Mouse (Mus musculus) neural tube, embryonic 13.5 days (tissue): ENCODE results near the gene Tmem8. TPM values are rescaled to one million over a fixed set of nuclear protein-coding genes. Genes with fewer than 3 reads are reported as not detected.
A peak's percentile ranks its signal among the peaks of the same experiment; 100 is the strongest.
"Not testable (repeated sequence)": the region's sequence is repeated elsewhere in the genome, so short reads cannot be mapped to it uniquely, and the experiment has no call there.

Experiments
- ATAC-seq: fragments of 200-750 bp; cut with Nextera tagmentation; 2 replicates; pipeline ENCODE4 v1.8.0; 2017; ENCODE audit warnings: low read depth, mild to moderate bottlenecking, moderate TSS enrichment, moderate library complexity
- H3K27ac ChIP-seq: fragments of 300-500 bp; sonication (generic); replicated peaks from 2 replicates; pipeline ENCODE4 v1.5.1; 2015; ENCODE audit warnings: moderate library complexity, mild to moderate bottlenecking, inconsistent platforms
- H3K27me3 ChIP-seq: fragments of 300-500 bp; sonication (generic); 2 replicates; pipeline ENCODE4 v1.6.1; 2015; ENCODE audit warnings: mild to moderate bottlenecking, inconsistent platforms
- H3K36me3 ChIP-seq: fragments of 300-500 bp; sonication (generic); 2 replicates; pipeline ENCODE4 v1.6.1; 2015; ENCODE audit warnings: mild to moderate bottlenecking, inconsistent platforms
- H3K4me1 ChIP-seq: fragments of 300-500 bp; sonication (generic); replicated peaks from 2 replicates; pipeline ENCODE4 v1.6.1; 2015; ENCODE audit warnings: inconsistent platforms
- H3K4me2 ChIP-seq: fragments of 300-500 bp; sonication (generic); 2 replicates; pipeline ENCODE4 v1.6.1; 2015; ENCODE audit warnings: inconsistent platforms, mild to moderate bottlenecking, moderate library complexity
- H3K4me3 ChIP-seq: fragments of 300-500 bp; sonication (generic); 2 replicates; pipeline ENCODE4 v1.5.1; 2015; ENCODE audit warnings: mild to moderate bottlenecking, inconsistent platforms
- H3K9ac ChIP-seq: fragments of 300-500 bp; sonication (generic); 2 replicates; pipeline ENCODE4 v1.6.1; 2015; ENCODE audit warnings: moderate library complexity, mild to moderate bottlenecking, inconsistent platforms
- H3K9me3 ChIP-seq: fragments of 300-500 bp; sonication (generic); 2 replicates; pipeline ENCODE4 v1.6.1; 2016; ENCODE audit warnings: inconsistent platforms
- WGBS: fragments of 180-500 bp; shearing (Covaris S2); methylation state at CpG from one replicate; pipeline ENCODE4 v1.1.7; 2015; 5-methylcytosine and 5-hydroxymethylcytosine counted together
- polyA plus RNA-seq: library from polyadenylated mRNA; unstranded; fragments of >200 nt; fragmentation: Nextera tagmentation; extraction: Ambion mirVana; gene quantifications from 2 replicates; pipeline ENCODE4 v1.2.1, GENCODE M21; 2015

Tmem8 gene
- polyA plus RNA-seq, 1 experiment from 2014 or later = 3.3 TPM

GRCm38 (mm10) chr17:26114061-26114460, 962 bp downstream of the Tmem8 start:
- peaks cover 86% of the 10 kb centered on the region for H3K27me3 ChIP-seq
- no peak overlapping the region for H3K27ac ChIP-seq
- H3K4me1 ChIP-seq = peaks cover 21% of the 10 kb centered on the region
- H3K9ac ChIP-seq = peak overlapping the region; percentile 80
- ATAC-seq = 0 out of 2 replicates have a peak, but pooled peaks have one; percentile 1
- 6% methylated on average over 8 of the region's 8 CpGs for WGBS
- no peaks in the 10 kb centered on the region for H3K9me3 ChIP-seq
- H3K4me2 ChIP-seq = peak overlapping the region; percentile 89
- H3K36me3 ChIP-seq = no peaks in the 10 kb centered on the region
- H3K4me3 ChIP-seq = peak overlapping the region; percentile 72

- not testable (repeated sequence) for H3K4me2 ChIP-seq, H3K9ac ChIP-seq, ATAC-seq, H3K27ac ChIP-seq, H3K4me3 ChIP-seq, H3K9me3 ChIP-seq, H3K36me3 ChIP-seq
- peaks cover 21% of the 10 kb centered on the region for H3K4me1 ChIP-seq
- 73% methylated on average over 7 of the region's 7 CpGs for WGBS
- H3K27me3 ChIP-seq = peaks cover 90% of the 10 kb centered on the region
Observed at GRCm38 (mm10) chr17:26114461-26114860, 1.4 kb downstream of the Tmem8 start.

GRCm38 (mm10) chr17:26115205-26115898, 2.3 kb downstream of the Tmem8 start:
- ATAC-seq = no peak
- H3K27ac ChIP-seq = no peak overlapping the region
- H3K4me2 ChIP-seq = no peak overlapping the region
- WGBS = 80% methylated on average over 7 of the region's 7 CpGs
- no peak overlapping the region for H3K4me3 ChIP-seq
- no peaks in the 10 kb centered on the region for H3K36me3 ChIP-seq
- peaks cover 21% of the 10 kb centered on the region for H3K4me1 ChIP-seq
- no peak overlapping the region for H3K9ac ChIP-seq
- H3K27me3 ChIP-seq = peaks cover 90% of the 10 kb centered on the region
- no peaks in the 10 kb centered on the region for H3K9me3 ChIP-seq

GRCm38 (mm10) chr17:26115956-26116487, 2.9 kb downstream of the Tmem8 start:
- Histone ChIP-seq H3K27ac (no peak overlapping the region), H3K4me3 (no peak overlapping the region), H3K36me3 (no peaks in the 10 kb centered on the region), H3K27me3 (peaks cover 83% of the 10 kb centered on the region), H3K9me3 (no peaks in the 10 kb centered on the region), H3K4me1 (peaks cover 16% of the 10 kb centered on the region), H3K9ac (no peak overlapping the region), H3K4me2 (no peak overlapping the region)
- no peak for ATAC-seq
- 55% methylated on average over 2 of the region's 3 CpGs for WGBS

DNA sequence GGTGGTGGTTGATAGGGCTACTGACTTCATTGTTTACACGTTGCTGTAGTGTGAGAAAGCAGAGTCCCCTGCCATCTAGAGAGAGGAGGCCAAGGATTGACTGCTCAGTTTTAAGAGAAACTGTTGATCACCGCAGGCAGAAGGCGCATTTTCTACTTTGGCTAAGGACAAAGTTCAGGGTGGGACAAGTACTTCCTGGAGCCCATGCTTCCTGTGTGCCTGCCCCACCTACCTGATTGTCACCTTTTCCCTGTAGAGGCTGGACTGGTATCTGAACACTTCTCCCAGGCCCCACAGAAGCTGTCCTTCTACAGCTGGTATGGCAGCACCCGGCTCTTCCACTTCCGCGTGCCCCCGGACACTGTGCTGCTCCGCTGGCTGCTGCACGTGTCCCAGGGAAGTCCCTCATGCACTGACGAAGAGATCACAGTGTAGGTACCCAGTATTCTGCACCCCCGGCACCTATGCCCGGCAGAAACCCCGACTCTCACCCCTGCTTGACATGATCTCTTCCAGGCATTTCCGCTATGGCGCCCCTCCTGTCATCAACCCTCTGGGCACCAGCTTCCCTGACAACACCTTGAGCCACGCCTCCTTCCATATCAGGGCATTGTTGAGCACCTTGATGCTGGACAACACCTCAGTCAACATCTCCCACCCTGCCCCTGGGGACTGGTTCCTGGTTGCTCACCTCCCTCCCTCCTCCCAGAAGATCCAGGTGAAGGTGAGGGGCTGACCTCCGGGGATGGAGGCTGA, 3.6 kb downstream of the Tmem8 start:
- no peak for ATAC-seq
- peaks cover 13% of the 10 kb centered on the region for H3K4me1 ChIP-seq
- 90% methylated on average over 17 of the region's 17 CpGs for WGBS

GRCm38 (mm10) chr17:26119766-26120710, 6.9 kb downstream of the Tmem8 start:
- H3K27me3 ChIP-seq = peaks cover 47% of the 10 kb centered on the region
- no peak overlapping the region for H3K27ac ChIP-seq
- peaks cover under 1% of the 10 kb centered on the region; the same call in 1 of the 2 replicates for H3K36me3 ChIP-seq
- no peak; the same call in 1 of the 2 replicates for ATAC-seq
- peaks cover 17% of the 10 kb centered on the region for H3K4me1 ChIP-seq
- no peak overlapping the region for H3K4me3 ChIP-seq
- no peaks in the 10 kb centered on the region for H3K9me3 ChIP-seq
- 47% methylated on average over 33 of the region's 33 CpGs for WGBS
- no peak overlapping the region for H3K9ac ChIP-seq
- H3K4me2 ChIP-seq = no peak overlapping the region

More for the DNA sequence above, 3.6 kb downstream of the Tmem8 start:
- Histone ChIP-seq H3K27me3 (peaks cover 77% of the 10 kb centered on the region), H3K9me3 (no peaks in the 10 kb centered on the region), H3K36me3 (no peaks in the 10 kb centered on the region), H3K4me2 (no peak overlapping the region), H3K9ac (no peak overlapping the region), H3K27ac (no peak overlapping the region), H3K4me3 (no peak overlapping the region)

- WGBS = 58% methylated on average over 5 of the region's 5 CpGs
- Histone ChIP-seq H3K9me3 (no peaks in the 10 kb centered on the region), H3K9ac (peak overlapping the region; percentile 13; the same call in 1 of the 2 replicates), H3K4me1 (peaks cover 21% of the 10 kb centered on the region), H3K4me2 (no peak overlapping the region), H3K27ac (no peak overlapping the region), H3K27me3 (peaks cover 23% of the 10 kb centered on the region), H3K4me3 (no peak overlapping the region), H3K36me3 (peaks cover 24% of the 10 kb centered on the region)
- ATAC-seq = peak; percentile 13; the same call in 1 of the 2 replicates
Observed at GRCm38 (mm10) chr17:26122431-26123140, 9.5 kb downstream of the Tmem8 start.

GRCm38 (mm10) chr17:26123267-26123684, 10.2 kb downstream of the Tmem8 start, which contains the start of gene Mrpl28:
Mrpl28 (plus strand) TSS chr17:26123500.
- ATAC-seq = peak; percentile 91

GRCm38 (mm10) chr17:26124560-26124959, 11.5 kb downstream of the Tmem8 start:
- no peak for ATAC-seq
- Histone ChIP-seq H3K9ac (peak overlapping the region; percentile 81), H3K4me3 (peak overlapping the region; percentile 68), H3K4me1 (peaks cover 21% of the 10 kb centered on the region), H3K27me3 (peaks cover 3% of the 10 kb centered on the region; the same call in 1 of the 2 replicates), H3K27ac (no peak overlapping the region), H3K4me2 (peak overlapping the region; percentile 92), H3K9me3 (no peaks in the 10 kb centered on the region), H3K36me3 (peaks cover 43% of the 10 kb centered on the region)
- WGBS = 90% methylated on average over 7 of the region's 7 CpGs

More at GRCm38 (mm10) chr17:26123267-26123684, 10.2 kb downstream of the Tmem8 start, which contains the start of gene Mrpl28:
- Histone ChIP-seq H3K4me1 (peaks cover 21% of the 10 kb centered on the region), H3K4me2 (peak within 1 kb of the TSS; percentile 92), H3K27ac (0 out of 2 replicates have a peak within 1 kb of the TSS, but pooled peaks have one; percentile 40), H3K9me3 (no peaks in the 10 kb centered on the region), H3K27me3 (peaks cover 16% of the 10 kb centered on the region; the same call in 1 of the 2 replicates), H3K36me3 (peaks cover 30% of the 10 kb centered on the region), H3K9ac (peak within 1 kb of the TSS; percentile 81), H3K4me3 (peak within 1 kb of the TSS; percentile 68)
- WGBS = under 1% methylated on average over 32 of the region's 32 CpGs

- Histone ChIP-seq H3K9ac (no peak overlapping the region), H3K9me3 (no peaks in the 10 kb centered on the region), H3K4me1 (peaks cover 21% of the 10 kb centered on the region), H3K36me3 (peaks cover 50% of the 10 kb centered on the region), H3K27me3 (no peaks in the 10 kb centered on the region), H3K27ac (no peak overlapping the region), H3K4me2 (no peak overlapping the region), H3K4me3 (no peak overlapping the region)
- ATAC-seq = no peak
- 97% methylated on average over 10 of the region's 10 CpGs for WGBS
Observed at GRCm38 (mm10) chr17:26125226-26125625, 12.1 kb downstream of the Tmem8 start.
